15 mouse cellular contexts compared by ENCODE assay signal in genomic region chr4:140102581-140103200, GRCm38 (mm10).
DNase-seq lines count a peak whose midpoint lies in the region; ATAC-seq and TF ChIP-seq lines count a peak whose summit lies in the region.
"Had no signal": no experiment of that assay in that cellular context is flagged by ENCODE, and none has a peak within 500 bp of the region (broad histone marks: within the 10 kb centered on the region; RNA-seq: fewer than 3 reads in every experiment).

No protein-coding gene starts in this region.

- H3K9ac ChIP-seq in intestine, embryonic 16.5 days (ENCODE audit: low read depth, low read length) = no peak overlapping the region
- H3K9ac ChIP-seq in intestine, embryonic 15.5 days = no peak overlapping the region
- no peak overlapping the region for H3K9ac ChIP-seq in embryonic facial prominence, embryonic 12.5 days
- no peak overlapping the region for H3K9ac ChIP-seq in midbrain, embryonic 13.5 days (replicated peaks)
- H3K9ac ChIP-seq: lung, embryonic 15.5 days had no signal

- H3K27ac ChIP-seq in intestine, embryonic 16.5 days (ENCODE audit: low read length) = no peak overlapping the region
- no peak overlapping the region for H3K27ac ChIP-seq in intestine, embryonic 15.5 days
- no peak overlapping the region for H3K27ac ChIP-seq in embryonic facial prominence, embryonic 12.5 days
- H3K27ac ChIP-seq in midbrain, embryonic 13.5 days = peak overlapping the region; percentile 85; the same call in 1 of the 2 replicates
- H3K27ac ChIP-seq: heart, adult 2 months; lung, embryonic 15.5 days had no signal

- no peak for TF ChIP-seq CTCF in lung, adult 2 months (IDR thresholded peaks at IDR 0.05; ENCODE audit: insufficient read depth, low read length)

- H3K4me3 ChIP-seq in intestine, embryonic 16.5 days (ENCODE audit: low read length) = no peak overlapping the region
- no peak overlapping the region for H3K4me3 ChIP-seq in intestine, embryonic 15.5 days (replicated peaks)
- no peak overlapping the region for H3K4me3 ChIP-seq in embryonic facial prominence, embryonic 12.5 days
- no peak overlapping the region for H3K4me3 ChIP-seq in midbrain, embryonic 13.5 days (replicated peaks)
- H3K4me3 ChIP-seq in lung, adult 2 months (replicated peaks; ENCODE audit: extremely low read depth, low read depth, low read length) = no peak overlapping the region
- H3K4me3 ChIP-seq: heart, adult 2 months; megakaryocyte, embryonic 14.5 days had no signal

- no peak for ATAC-seq in intestine, embryonic 16.5 days
- no peak for ATAC-seq in intestine, embryonic 15.5 days
- ATAC-seq in embryonic facial prominence, embryonic 12.5 days (ENCODE audit: insufficient number of reproducible peaks, insufficient read depth, low FRiP score, low TSS enrichment) = no peak
- ATAC-seq in midbrain, embryonic 13.5 days = no peak
- ATAC-seq: CD4-positive, CD25-positive, alpha-beta regulatory T cell, adult 4 months; Patski had no signal

- no peaks in the 10 kb centered on the region for H3K9me3 ChIP-seq in intestine, embryonic 16.5 days (ENCODE audit: control insufficient read depth, low read length)
- no peaks in the 10 kb centered on the region for H3K9me3 ChIP-seq in intestine, embryonic 15.5 days
- no peaks in the 10 kb centered on the region for H3K9me3 ChIP-seq in embryonic facial prominence, embryonic 12.5 days
- H3K9me3 ChIP-seq in midbrain, embryonic 13.5 days = no peaks in the 10 kb centered on the region
- H3K9me3 ChIP-seq: lung, embryonic 15.5 days; megakaryocyte, embryonic 14.5 days had no signal

- WGBS in intestine, embryonic 16.5 days = 18% methylated on average over 11 of the region's 11 CpGs
- WGBS in intestine, embryonic 15.5 days = 19% methylated on average over 11 of the region's 11 CpGs
- WGBS in embryonic facial prominence, embryonic 12.5 days = 9% methylated on average over 11 of the region's 11 CpGs
- 19% methylated on average over 11 of the region's 11 CpGs for WGBS in midbrain, embryonic 13.5 days
- WGBS in lung, adult 2 months = 18% methylated on average over 11 of the region's 11 CpGs

- H3K36me3 ChIP-seq in intestine, embryonic 16.5 days (ENCODE audit: control insufficient read depth, insufficient read depth, low read length) = no peaks in the 10 kb centered on the region
- H3K36me3 ChIP-seq in intestine, embryonic 15.5 days = no peaks in the 10 kb centered on the region
- H3K36me3 ChIP-seq in embryonic facial prominence, embryonic 12.5 days = no peaks in the 10 kb centered on the region
- H3K36me3 ChIP-seq in midbrain, embryonic 13.5 days = no peaks in the 10 kb centered on the region
- H3K36me3 ChIP-seq: lung, embryonic 15.5 days had no signal

- peaks cover 1% of the 10 kb centered on the region; the same call in 1 of the 2 replicates for H3K27me3 ChIP-seq in intestine, embryonic 16.5 days (replicated peaks; ENCODE audit: control insufficient read depth, insufficient read depth, low read length)
- peaks cover 29% of the 10 kb centered on the region for H3K27me3 ChIP-seq in intestine, embryonic 15.5 days (replicated peaks)
- H3K27me3 ChIP-seq in embryonic facial prominence, embryonic 12.5 days = peaks cover 44% of the 10 kb centered on the region
- peaks cover 14% of the 10 kb centered on the region for H3K27me3 ChIP-seq in midbrain, embryonic 13.5 days

- peaks cover 3% of the 10 kb centered on the region; the same call in 1 of the 2 replicates for H3K4me1 ChIP-seq in intestine, embryonic 16.5 days (ENCODE audit: control insufficient read depth, insufficient read depth, low read length)
- 0 out of 2 replicates have a peak, but pooled peaks cover 6% of the 10 kb centered on the region for H3K4me1 ChIP-seq in intestine, embryonic 15.5 days (replicated peaks)
- H3K4me1 ChIP-seq in embryonic facial prominence, embryonic 12.5 days = peaks cover 27% of the 10 kb centered on the region
- H3K4me1 ChIP-seq in midbrain, embryonic 13.5 days (replicated peaks) = peaks cover 56% of the 10 kb centered on the region
- H3K4me1 ChIP-seq in lung, adult 2 months (ENCODE audit: control insufficient read depth, insufficient read depth, low read length) = no peaks in the 10 kb centered on the region
- H3K4me1 ChIP-seq: megakaryocyte, embryonic 14.5 days had no signal

- TF ChIP-seq POLR2A in lung, adult 2 months (IDR thresholded peaks at IDR 0.05; ENCODE audit: borderline replicate concordance, extremely low read depth, low read depth, low read length) = no peak

- DNase-seq in ES-CJ7 (ENCODE audit: low read depth, low spot score) = peak; percentile 71
- DNase-seq in lung, adult 2 months = no peak
- DNase-seq in left cerebral cortex, postnatal 25 days (ENCODE audit: low spot score in 2 of 2) = no peak
- DNase-seq in natural killer cell, adult 2 months (ENCODE audit: low spot score in 2 of 2) = no peak
- DNase-seq: cerebellum, adult 2 months; heart, adult 2 months; kidney, adult 9 months had no signal

- peak overlapping the region; percentile 49; the same call in 1 of the 2 replicates for H3K4me2 ChIP-seq in intestine, embryonic 16.5 days (ENCODE audit: low read depth, low read length)
- H3K4me2 ChIP-seq in intestine, embryonic 15.5 days (replicated peaks) = no peak overlapping the region
- H3K4me2 ChIP-seq in embryonic facial prominence, embryonic 12.5 days (replicated peaks) = peak overlapping the region; percentile 31; the same call in 1 of the 2 replicates
- H3K4me2 ChIP-seq in midbrain, embryonic 13.5 days (replicated peaks) = peak overlapping the region; percentile 45; the same call in 1 of the 2 replicates

- intact Hi-C loops in left cerebral cortex, postnatal 25 days (cut with DNase I) = loop anchor here (5.0 to 10.0 kb wide), 3 partner anchors 50 to 228 kb away; partner anchors contain the start of gene Igsf21
